In genomic region chr2:6241446-6241845, GRCm38 (mm10) we compare ENCODE assay signal across 13 mouse cellular contexts. TPM values are rescaled to one million over a fixed set of nuclear protein-coding genes. Genes with fewer than 3 reads are reported as not detected.
A peak's percentile ranks its signal among the peaks of the same experiment; 100 is the strongest.
DNase-seq lines count a peak whose midpoint lies in the region.
"Had no signal": no experiment of that assay in that cellular context is flagged by ENCODE, and none has a peak within 500 bp of the region (broad histone marks: within the 10 kb centered on the region; RNA-seq: fewer than 3 reads in every experiment).

No protein-coding gene starts in this region.

- DNase-seq in adrenal gland, adult (ENCODE audit: inconsistent age in 2 of 2, low spot score in 1 of 2), result peak; percentile 40 to 73
- DNase-seq in adrenal gland, postnatal 4 days (ENCODE audit: low spot score in 2 of 2), result no peak
- DNase-seq in adrenal gland, adult 8-10 months, result peak; percentile 35
- DNase-seq in adrenal gland, postnatal 25 days, result no peak
- peak; percentile 25 to 29 for DNase-seq in adrenal gland, postnatal 36 days
- DNase-seq: B cell, adult 2 months; cerebellum, adult 11 months; cerebellum, adult 18-20 months; cerebellum, adult 8-10 months; cerebellum, adult 9-11 months; cerebellum, postnatal 14 days; cerebellum, postnatal 36 days; embryo, embryonic 11 days had no signal

RNA-seq across cellular contexts. Expression of gene Echdc3, which starts 28.6 kb away (rescaled TPM):
- total RNA-seq in adrenal gland, postnatal 4 days (2021), result 10 to 100 TPM; 46.5 to 52.3 TPM
- total RNA-seq in adrenal gland, adult 8-10 months (2022), result 10 to 100 TPM; 33.7 to 77.4 (median 52.6) TPM
- total RNA-seq in adrenal gland, postnatal 25 days (2021), result 46.5 and 70.4 TPM in 2 replicates
- 10 to 100 TPM; 29.2 to 61.5 TPM for total RNA-seq in adrenal gland, postnatal 36 days (2021)

Comparison
In these comparisons a context has a peak if more than half of its experiments do, and no peak if none do; other contexts are left out.
1. DNase-seq: peak in adrenal gland, adult (2 of 2), adrenal gland, adult 8-10 months (single experiment) and adrenal gland, postnatal 36 days (2 of 2); none in adrenal gland, postnatal 4 days (0 of 2) and adrenal gland, postnatal 25 days (single experiment).